Mouse (Mus musculus): ENCODE data around the gene Spon2.

The Spon2 gene

GRCm38 (mm10) chr5:33214723-33215122 is 3.5 kb downstream of the Spon2 start:
- DNase-seq: no peak

GRCm38 (mm10) chr5:33211254-33211653 is 7.0 kb downstream of the Spon2 start:
- no peak for DNase-seq

DNA sequence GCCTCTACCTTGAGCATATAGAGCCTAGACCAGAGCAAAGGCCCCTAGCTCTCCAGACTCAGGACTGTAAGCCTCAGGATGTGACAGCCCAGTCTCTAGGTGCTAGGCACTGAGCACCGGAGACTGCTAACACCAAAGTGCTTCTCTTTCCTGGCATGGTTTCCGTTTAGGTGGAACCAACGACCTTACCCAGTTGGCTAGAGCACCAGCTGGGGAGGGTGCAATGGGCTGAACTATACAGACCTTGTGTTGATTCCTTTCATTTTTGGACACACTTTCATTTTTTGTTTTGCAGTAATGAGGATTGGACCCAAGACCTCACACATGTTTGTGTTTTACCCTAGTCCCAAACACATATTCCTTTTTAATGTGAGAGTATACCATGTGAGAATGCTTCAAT is 7.7 kb downstream of the Spon2 start:
- no peak for DNase-seq

- DNase-seq: no peak
Measured at GRCm38 (mm10) chr5:33208533-33209245, 9.6 kb downstream of the Spon2 start.

DNA sequence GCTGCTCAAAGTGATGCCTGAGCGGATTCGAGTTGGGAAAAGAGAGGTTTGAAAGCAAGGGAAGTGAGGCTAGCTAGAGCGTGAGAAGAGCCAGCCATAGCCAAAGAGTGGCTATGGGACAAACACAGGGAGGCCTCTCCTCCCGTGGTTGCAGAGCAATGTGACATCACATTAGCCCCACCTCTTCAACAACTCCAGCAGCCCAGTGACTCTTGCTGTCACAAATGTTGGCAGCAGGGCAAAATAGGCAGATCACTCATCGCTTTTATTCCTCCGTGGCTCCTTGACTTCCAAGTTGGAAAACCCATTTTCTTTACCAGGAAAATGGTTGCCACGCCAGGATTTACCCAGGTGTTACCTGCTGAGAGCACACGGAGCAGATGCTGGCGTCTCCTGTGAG is 11.1 kb downstream of the Spon2 start:
- DNase-seq: no peak

DNA sequence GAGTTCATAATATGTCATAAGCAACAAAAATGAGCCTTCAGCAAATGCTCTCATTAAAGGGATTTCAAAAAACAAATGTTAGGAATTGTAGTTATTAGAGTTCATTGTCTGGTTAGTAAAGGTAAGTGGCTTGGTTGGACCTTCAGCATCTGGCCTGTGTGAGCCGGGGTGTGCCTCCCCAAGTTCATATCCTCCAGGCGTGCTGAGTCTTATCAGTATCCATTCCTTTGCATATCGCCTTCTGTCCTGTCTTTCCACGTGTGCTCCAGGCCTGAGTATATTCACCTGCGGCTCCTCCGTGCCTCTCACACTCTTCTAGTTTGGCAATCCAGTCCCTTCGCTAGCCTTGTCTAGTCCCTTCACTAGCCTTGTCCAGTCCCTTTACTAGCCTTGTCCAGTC is 11.9 kb downstream of the Spon2 start:
- DNase-seq: no peak

DNA sequence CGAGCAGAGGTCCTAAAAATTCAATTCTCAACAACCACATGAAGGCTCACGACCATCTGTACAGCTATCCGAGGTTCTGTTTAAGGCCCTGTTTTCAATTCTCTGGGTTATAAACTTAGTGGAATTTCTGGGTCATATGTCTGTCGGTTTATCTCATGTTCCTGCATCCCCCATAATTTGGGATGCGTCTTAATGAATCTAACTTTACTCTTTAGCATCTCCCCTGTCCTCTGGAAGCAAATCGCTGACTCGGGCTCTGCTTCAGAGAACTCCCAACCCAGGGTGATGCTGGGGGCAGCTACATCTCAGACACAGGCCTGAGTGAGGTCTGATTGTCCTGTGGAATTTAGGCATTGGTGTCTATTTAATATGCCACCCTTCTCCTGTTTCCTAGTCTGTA is 14.0 kb downstream of the Spon2 start:
- no peak for DNase-seq

DNA sequence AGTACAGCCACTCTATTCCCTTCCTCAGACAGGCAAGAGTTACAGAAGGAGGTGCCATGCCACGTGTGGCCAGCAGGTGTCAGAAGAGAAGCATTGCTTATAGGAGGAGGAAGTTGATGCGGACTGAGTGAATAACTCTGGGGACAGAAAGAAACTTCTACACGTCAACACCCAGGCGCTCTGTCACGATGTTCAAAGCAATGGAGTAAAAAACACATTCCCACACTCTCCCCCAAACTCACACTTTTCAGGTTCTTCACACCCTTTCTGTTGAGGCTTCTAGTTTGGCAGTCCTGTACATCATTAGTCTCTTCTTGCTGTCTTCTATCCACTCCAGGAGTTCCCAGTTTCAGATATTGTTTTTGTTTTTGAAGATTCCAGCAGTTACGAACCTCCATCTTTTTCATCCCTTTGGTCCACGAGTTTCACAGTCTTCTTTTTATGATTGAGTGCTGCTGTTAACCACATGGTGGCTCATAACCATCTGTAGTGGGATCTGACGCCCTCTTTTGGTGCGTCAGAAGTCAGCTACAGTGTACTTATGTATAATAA is 14.5 kb downstream of the Spon2 start:
- DNase-seq: peak; percentile 52

DNA sequence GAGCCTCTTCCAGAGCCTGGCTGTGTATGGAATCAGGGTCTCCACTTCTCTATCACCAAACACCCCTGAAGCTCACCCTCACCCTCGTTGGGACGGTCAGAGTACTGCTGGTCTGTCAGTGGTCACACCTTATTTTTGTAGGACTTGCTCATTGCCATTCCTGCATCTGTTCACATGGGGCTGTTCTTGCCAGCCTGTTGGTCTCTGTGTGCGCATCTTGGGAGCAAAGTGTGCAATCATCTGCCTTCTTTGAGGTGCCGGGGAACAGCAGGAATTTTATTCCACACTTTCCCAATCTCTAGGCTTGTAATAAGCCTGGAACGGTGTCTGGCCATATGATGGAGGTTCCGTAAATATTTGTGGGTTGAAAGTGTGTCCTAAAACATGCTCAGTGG is 15.1 kb downstream of the Spon2 start:
- DNase-seq: no peak

DNA sequence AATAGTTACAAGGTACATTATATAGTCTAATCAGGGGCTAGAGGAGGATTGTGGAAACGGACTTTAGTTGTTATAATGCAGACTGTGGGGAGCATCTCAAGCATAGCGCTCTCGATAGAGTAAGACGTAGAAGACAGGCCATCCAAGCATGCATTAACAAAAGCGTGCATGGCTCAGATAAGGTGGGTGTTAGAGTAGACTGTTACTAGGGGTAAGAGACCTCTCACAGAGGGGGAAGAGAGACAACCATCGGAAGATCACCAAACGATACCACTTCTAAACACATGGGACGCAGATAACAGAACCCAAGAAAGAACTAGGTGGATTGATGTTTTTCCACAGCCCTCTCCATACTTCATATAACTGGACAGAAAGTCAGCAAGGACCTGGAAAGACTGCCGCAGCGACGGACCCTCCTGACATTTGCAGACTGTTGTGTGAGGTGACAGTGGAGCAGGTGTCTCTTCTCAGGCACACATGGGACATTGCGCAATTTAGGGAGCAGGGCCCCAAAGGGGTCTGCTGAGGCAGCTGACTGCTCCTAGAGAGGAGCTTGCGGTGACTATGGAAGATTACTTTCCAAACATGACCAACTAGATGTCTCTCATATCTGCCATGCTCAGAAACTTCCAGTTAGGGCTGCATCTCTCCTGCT is 15.6 kb downstream of the Spon2 start:
- no peak for DNase-seq

- no peak for DNase-seq
Measured at GRCm38 (mm10) chr5:33201697-33202096, 16.6 kb downstream of the Spon2 start.

DNA sequence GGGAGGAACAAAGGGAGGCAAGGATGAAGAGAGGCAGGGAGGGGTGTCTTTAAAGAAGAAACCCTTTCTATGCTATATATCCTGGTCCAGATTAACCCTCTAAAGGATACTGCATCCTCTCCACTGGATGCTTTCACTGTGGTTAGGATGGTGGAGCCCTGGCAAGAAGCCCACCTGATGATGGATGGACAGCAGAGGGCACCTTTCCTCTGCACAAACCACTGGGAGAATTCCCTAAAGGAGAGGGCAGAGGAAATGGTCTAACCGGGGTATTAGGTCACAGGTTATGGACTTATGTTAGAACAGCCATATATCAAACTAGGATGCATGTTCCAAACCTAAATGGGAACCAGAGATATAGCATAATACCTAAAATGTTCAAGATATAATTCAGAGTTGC is 18.2 kb downstream of the Spon2 start:
- no peak for DNase-seq

DNA sequence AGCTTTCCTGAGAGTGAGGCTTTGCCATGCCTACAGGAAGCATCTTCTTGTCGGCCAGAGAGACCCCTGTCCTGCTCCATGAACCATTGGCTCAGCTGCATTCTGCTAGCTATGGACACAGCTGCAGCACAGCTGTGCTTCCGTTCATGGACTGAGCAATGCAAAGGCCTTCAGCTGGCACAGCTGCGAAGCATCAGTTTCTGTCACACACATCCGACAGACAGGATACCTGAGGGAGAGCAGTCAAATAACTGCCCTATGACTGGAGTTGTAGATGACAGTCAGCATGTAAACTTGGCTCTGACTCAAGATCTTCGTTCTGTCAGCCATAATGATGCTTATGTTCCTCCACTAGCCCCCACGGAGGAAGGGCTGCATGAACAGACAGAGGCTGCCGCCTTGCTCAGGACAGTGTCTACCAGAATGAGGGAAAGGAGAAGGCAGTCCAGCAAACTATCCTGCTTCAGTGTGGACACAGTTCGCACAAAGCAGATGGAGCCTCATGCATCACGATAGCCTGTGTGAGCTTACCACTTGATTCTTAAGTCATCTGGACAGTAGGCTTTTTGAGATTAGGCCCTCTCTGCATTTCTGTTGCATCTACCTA is 22.9 kb downstream of the Spon2 start:
- DNase-seq: no peak

DNA sequence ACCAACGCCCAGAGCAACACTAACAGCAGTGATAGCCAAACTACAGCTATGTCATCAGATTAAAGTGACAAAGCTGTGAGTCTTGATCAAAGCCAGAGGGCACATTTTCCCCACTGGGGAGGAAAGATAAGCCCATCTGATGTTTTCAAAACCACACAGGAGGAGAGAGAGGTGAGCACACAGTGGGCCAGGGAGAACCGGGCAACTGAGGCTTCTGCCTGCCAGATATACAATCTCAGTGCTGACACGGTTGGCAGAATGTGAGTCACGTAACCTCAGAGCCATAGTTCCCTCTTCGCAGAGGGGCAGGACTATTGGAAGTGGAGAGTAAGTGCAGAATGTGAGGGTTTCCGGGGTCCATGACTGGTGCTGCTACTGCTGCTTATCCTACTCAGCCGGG is 24.7 kb downstream of the Spon2 start:
- no peak for DNase-seq

Measured in kidney, adult 11 months (tissue).